Mouse (Mus musculus) heart, embryonic 14.5 days (tissue): ENCODE data around the gene Tmem41a. TPM values are rescaled to one million over a fixed set of nuclear protein-coding genes. Genes with fewer than 3 reads are reported as not detected.

Source experiments
- ATAC-seq: fragments of 200-750 bp; cut with Nextera tagmentation; 2 replicates; pipeline ENCODE4 v1.8.0; 2017; ENCODE audit warnings: low read depth, moderate TSS enrichment; ENCODE audit not compliant: insufficient number of reproducible peaks, insufficient read depth, low FRiP score
- H3K27ac ChIP-seq, 2 experiments: fragments of 200-500 bp in 1 of 2; fragments of 300-500 bp in 1 of 2; sonication (generic) in 1 of 2; replicated peaks in 1 of 2; 2 replicates each; pipeline ENCODE4 v1.5.1; 2012 to 2014; ENCODE audit warnings: low read depth in 2 of 2, low read length in 2 of 2, control low read depth in 1 of 2, mild to moderate bottlenecking in 1 of 2, mixed read lengths in 1 of 2; ENCODE audit not compliant: control insufficient read depth in 1 of 2, insufficient read depth in 1 of 2
- H3K27me3 ChIP-seq: fragments of 300-500 bp; sonication (generic); 2 replicates; pipeline ENCODE4 v1.6.1; 2014; ENCODE audit warnings: mild to moderate bottlenecking, low read length, control low read depth; ENCODE audit not compliant: control insufficient read depth, insufficient read depth
- H3K36me3 ChIP-seq: fragments of 300-500 bp; sonication (generic); 2 replicates; pipeline ENCODE4 v1.6.1; 2014; ENCODE audit warnings: mild to moderate bottlenecking, control low read depth, low read length, mixed read lengths; ENCODE audit not compliant: control insufficient read depth, insufficient read depth
- H3K4me1 ChIP-seq, 2 experiments: fragments of 200-500 bp in 1 of 2; fragments of 300-500 bp in 1 of 2; sonication (generic) in 1 of 2; 2 replicates each; pipeline ENCODE4 v1.6.1; 2012 to 2014; ENCODE audit warnings: low read length in 2 of 2, control low read depth in 1 of 2, mixed read lengths in 1 of 2; ENCODE audit not compliant: control insufficient read depth in 2 of 2, insufficient read depth in 2 of 2
- H3K4me2 ChIP-seq: fragments of 300-500 bp; sonication (generic); 2 replicates; pipeline ENCODE4 v1.6.1; 2014; ENCODE audit warnings: mild to moderate bottlenecking, low read length
- H3K4me3 ChIP-seq, 2 experiments: fragments of 200-500 bp in 1 of 2; fragments of 300-500 bp in 1 of 2; sonication (generic) in 1 of 2; 2 replicates each; pipeline ENCODE4 v1.5.1; 2012 to 2014; ENCODE audit warnings: low read length in 2 of 2, mild to moderate bottlenecking in 2 of 2, control low read depth in 1 of 2, low read depth in 1 of 2, moderate library complexity in 1 of 2; ENCODE audit not compliant: control insufficient read depth in 1 of 2, insufficient read depth in 1 of 2
- H3K9ac ChIP-seq: fragments of 300-500 bp; sonication (generic); 2 replicates; pipeline ENCODE4 v1.6.1; 2014; ENCODE audit warnings: mild to moderate bottlenecking, low read length
- H3K9me3 ChIP-seq: fragments of 300-500 bp; sonication (generic); 2 replicates; pipeline ENCODE4 v1.6.1; 2016; ENCODE audit warnings: low read length, control low read depth; ENCODE audit not compliant: control insufficient read depth
- WGBS: fragments of 180-500 bp; shearing (Covaris S2); extraction: QIAGEN DNeasy Blood & Tissue Kit; methylation state at CpG from one replicate; pipeline ENCODE4 v1.1.7; 2014; 5-methylcytosine and 5-hydroxymethylcytosine counted together
- polyA plus RNA-seq: library from polyadenylated mRNA; unstranded; fragments of >200 nt; fragmentation: Nextera tagmentation; extraction: Ambion mirVana; gene quantifications from 2 replicates; pipeline ENCODE4 v1.2.1, GENCODE M21; 2014

Tmem41a gene
- polyA plus RNA-seq, 1 experiment from 2014 or later: 52.6 TPM

DNA sequence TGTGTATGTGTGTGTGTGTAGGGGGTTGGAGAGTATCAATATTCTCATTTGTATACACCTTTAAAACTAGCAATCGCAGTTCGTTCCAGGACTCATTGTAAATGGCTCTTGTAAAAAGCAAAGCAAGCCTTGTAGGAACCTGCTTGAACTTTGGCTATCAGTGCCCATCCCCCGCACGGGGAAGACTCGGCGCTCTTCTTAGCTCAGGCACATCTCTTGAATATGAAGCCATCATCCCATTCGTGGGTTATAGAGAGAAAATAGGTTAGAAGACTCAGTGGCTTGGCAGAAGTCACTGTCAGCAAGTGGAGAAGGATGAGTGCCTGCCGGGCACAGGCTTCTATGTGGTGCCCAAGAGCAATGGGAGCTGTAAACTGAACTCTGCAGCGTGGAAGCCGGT, 42.7 kb downstream of the Tmem41a start:
- WGBS: 81% methylated on average over 10 of the region's 10 CpGs
- no peak for ATAC-seq
- no peaks in the 10 kb centered on the region for H3K4me1 ChIP-seq
- H3K36me3 ChIP-seq: no peaks in the 10 kb centered on the region
- H3K9ac ChIP-seq: no peak overlapping the region
- no peaks in the 10 kb centered on the region for H3K27me3 ChIP-seq
- no peak overlapping the region for H3K4me3 ChIP-seq
- H3K9me3 ChIP-seq: no peaks in the 10 kb centered on the region
- H3K27ac ChIP-seq: no peak overlapping the region
- H3K4me2 ChIP-seq: no peak overlapping the region

- Histone ChIP-seq H3K4me2 (no peak overlapping the region), H3K4me1 (no peaks in the 10 kb centered on the region), H3K9me3 (no peaks in the 10 kb centered on the region), H3K9ac (no peak overlapping the region), H3K36me3 (no peaks in the 10 kb centered on the region), H3K4me3 (no peak overlapping the region), H3K27me3 (no peaks in the 10 kb centered on the region), H3K27ac (no peak overlapping the region)
- 63% methylated on average over 5 of the region's 5 CpGs for WGBS
- no peak for ATAC-seq
Observed at GRCm38 (mm10) chr16:21901286-21901685, 46.1 kb downstream of the Tmem41a start.

GRCm38 (mm10) chr16:21893890-21894289, 53.5 kb downstream of the Tmem41a start:
- Histone ChIP-seq H3K9ac (no peak overlapping the region), H3K4me2 (no peak overlapping the region), H3K27ac (no peak overlapping the region), H3K27me3 (no peaks in the 10 kb centered on the region), H3K4me3 (no peak overlapping the region), H3K4me1 (no peaks in the 10 kb centered on the region), H3K9me3 (no peaks in the 10 kb centered on the region), H3K36me3 (no peaks in the 10 kb centered on the region)
- WGBS: 81% methylated on average over 6 of the region's 6 CpGs
- ATAC-seq: no peak

DNA sequence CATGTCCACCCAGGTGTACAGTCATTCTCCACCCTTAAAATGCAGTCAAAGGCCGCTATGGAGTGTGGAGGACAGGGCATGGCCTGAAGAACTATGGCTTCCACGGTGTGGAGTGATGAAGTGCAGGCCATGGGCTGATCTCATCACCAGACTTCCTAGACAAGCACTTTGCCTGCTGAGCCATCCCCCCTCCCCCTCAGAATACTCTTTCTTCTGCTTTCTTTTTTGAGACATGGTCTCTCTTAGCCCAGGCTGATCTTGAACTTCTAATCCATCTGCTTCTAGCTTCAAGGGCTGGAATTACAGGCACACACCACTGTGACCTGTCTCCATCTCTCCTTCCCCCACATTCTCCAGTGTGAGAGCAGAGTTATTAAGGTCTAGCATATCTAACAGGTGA, 59.8 kb downstream of the Tmem41a start:
- Histone ChIP-seq H3K4me3 (no peak overlapping the region), H3K27me3 (no peaks in the 10 kb centered on the region), H3K4me1 (peaks cover 0 to 2% of the 10 kb centered on the region in 2 experiments; a peak in 1 of 4 replicates), H3K4me2 (no peak overlapping the region), H3K9ac (no peak overlapping the region), H3K9me3 (no peaks in the 10 kb centered on the region), H3K36me3 (no peaks in the 10 kb centered on the region), H3K27ac (no peak overlapping the region)
- no peak for ATAC-seq
- 49% methylated on average over 2 of the region's 2 CpGs for WGBS

Other genes with a start within 250 kb of the Tmem41a start
- 2.8 and 3.1 TPM in 2 replicates for gene Ehhadh, start 159.7 kb downstream of the Tmem41a start, polyA plus RNA-seq
- gene Map3k13, start 153.2 kb downstream of the Tmem41a start, polyA plus RNA-seq: 0.80 and 0.92 TPM in 2 replicates
- gene Liph, start 48.1 kb upstream of the Tmem41a start, polyA plus RNA-seq: 0.20 TPM in 1 of 2 replicates, not detected in the other
- gene Senp2, start 61.9 kb upstream of the Tmem41a start, polyA plus RNA-seq: 28.8 and 29.3 TPM in 2 replicates
- gene Igf2bp2, start 215.7 kb upstream of the Tmem41a start, polyA plus RNA-seq: 45.1 and 47.6 TPM in 2 replicates